Mouse (Mus musculus): ENCODE results near the gene Opn4. TPM values are rescaled to one million over a fixed set of nuclear protein-coding genes. Genes with fewer than 3 reads are reported as not detected.

Opn4 gene
- polyA plus RNA-seq, 1 experiment from 2014 or later = not detected

- H3K4me1 ChIP-seq = 0 out of 2 replicates have a peak, but pooled peaks cover 3% of the 10 kb centered on the region
- no peaks in the 10 kb centered on the region for H3K9me3 ChIP-seq (replicated peaks)
- no peak overlapping the region for H3K4me3 ChIP-seq
- 92% methylated on average over 8 of the region's 8 CpGs for WGBS
- no peaks in the 10 kb centered on the region for H3K27me3 ChIP-seq
- H3K36me3 ChIP-seq = no peaks in the 10 kb centered on the region
- no peak overlapping the region for H3K27ac ChIP-seq
- H3K4me2 ChIP-seq (replicated peaks) = no peak overlapping the region
- H3K9ac ChIP-seq = no peak overlapping the region
- ATAC-seq (ENCODE audit: low FRiP score) = no peak
Observed at GRCm38 (mm10) chr14:34589185-34589713, 10.7 kb downstream of the Opn4 start.

- H3K4me3 ChIP-seq = no peak within 1 kb of the TSS
- H3K4me2 ChIP-seq (replicated peaks) = no peak within 1 kb of the TSS
- H3K36me3 ChIP-seq = no peaks in the 10 kb centered on the region
- no peak for ATAC-seq (ENCODE audit: low FRiP score)
- H3K9me3 ChIP-seq (replicated peaks) = no peaks in the 10 kb centered on the region
- no peaks in the 10 kb centered on the region for H3K27me3 ChIP-seq
- 70% methylated on average over 8 of the region's 8 CpGs for WGBS
- no peak within 1 kb of the TSS for H3K27ac ChIP-seq
- no peak within 1 kb of the TSS for H3K9ac ChIP-seq
- 0 out of 2 replicates have a peak, but pooled peaks cover 3% of the 10 kb centered on the region for H3K4me1 ChIP-seq
Observed at GRCm38 (mm10) chr14:34588498-34588897, 11.4 kb downstream of the Opn4 start, which contains the start of gene Ldb3. Ldb3 (minus strand) TSS chr14:34588682.

GRCm38 (mm10) chr14:34588005-34588404, 11.9 kb downstream of the Opn4 start:
- H3K9me3 ChIP-seq (replicated peaks) = no peaks in the 10 kb centered on the region
- H3K27me3 ChIP-seq = no peaks in the 10 kb centered on the region
- ATAC-seq (ENCODE audit: low FRiP score) = no peak
- no peak overlapping the region for H3K9ac ChIP-seq
- H3K27ac ChIP-seq = no peak overlapping the region
- H3K36me3 ChIP-seq = no peaks in the 10 kb centered on the region
- no peak overlapping the region for H3K4me2 ChIP-seq (replicated peaks)
- H3K4me3 ChIP-seq = no peak overlapping the region
- H3K4me1 ChIP-seq = 0 out of 2 replicates have a peak, but pooled peaks cover 3% of the 10 kb centered on the region
- WGBS = 77% methylated on average over 5 of the region's 5 CpGs

GRCm38 (mm10) chr14:34586871-34587270, 13.1 kb downstream of the Opn4 start:
- Histone ChIP-seq H3K4me2 (replicated peaks) (no peak overlapping the region), H3K4me3 (no peak overlapping the region), H3K9me3 (replicated peaks) (no peaks in the 10 kb centered on the region), H3K4me1 (0 out of 2 replicates have a peak, but pooled peaks cover 3% of the 10 kb centered on the region), H3K27me3 (no peaks in the 10 kb centered on the region), H3K36me3 (no peaks in the 10 kb centered on the region), H3K27ac (no peak overlapping the region), H3K9ac (no peak overlapping the region)
- WGBS = 81% methylated on average over 3 of the region's 3 CpGs
- ATAC-seq (ENCODE audit: low FRiP score) = no peak

- Histone ChIP-seq H3K4me1 (no peaks in the 10 kb centered on the region), H3K27ac (no peak overlapping the region), H3K9ac (no peak overlapping the region), H3K4me3 (no peak overlapping the region), H3K27me3 (no peaks in the 10 kb centered on the region), H3K36me3 (no peaks in the 10 kb centered on the region), H3K9me3 (replicated peaks) (no peaks in the 10 kb centered on the region), H3K4me2 (replicated peaks) (no peak overlapping the region)
- WGBS = 84% methylated on average over 9 of the region's 9 CpGs
- ATAC-seq (ENCODE audit: low FRiP score) = no peak
Observed at GRCm38 (mm10) chr14:34585358-34586105, 14.4 kb downstream of the Opn4 start.

- Histone ChIP-seq H3K9ac (no peak overlapping the region), H3K4me1 (no peaks in the 10 kb centered on the region), H3K4me3 (no peak overlapping the region), H3K36me3 (no peaks in the 10 kb centered on the region), H3K9me3 (replicated peaks) (no peaks in the 10 kb centered on the region), H3K4me2 (replicated peaks) (no peak overlapping the region), H3K27ac (no peak overlapping the region), H3K27me3 (no peaks in the 10 kb centered on the region)
- WGBS = 72% methylated on average over 3 of the region's 3 CpGs
- no peak for ATAC-seq (ENCODE audit: low FRiP score)
Observed at GRCm38 (mm10) chr14:34582740-34583427, 17.1 kb downstream of the Opn4 start.

GRCm38 (mm10) chr14:34576858-34577257, 23.1 kb downstream of the Opn4 start:
- no peak overlapping the region for H3K4me3 ChIP-seq
- no peak for ATAC-seq (ENCODE audit: low FRiP score)
- no peak overlapping the region for H3K27ac ChIP-seq
- H3K9me3 ChIP-seq (replicated peaks) = no peaks in the 10 kb centered on the region
- H3K9ac ChIP-seq = no peak overlapping the region
- no peak overlapping the region for H3K4me2 ChIP-seq (replicated peaks)
- H3K27me3 ChIP-seq = no peaks in the 10 kb centered on the region
- 80% methylated on average over 4 of the region's 4 CpGs for WGBS
- no peaks in the 10 kb centered on the region for H3K36me3 ChIP-seq
- H3K4me1 ChIP-seq = no peaks in the 10 kb centered on the region; the same call in 1 of the 2 replicates

- ATAC-seq (ENCODE audit: low FRiP score) = no peak
- Histone ChIP-seq H3K4me2 (replicated peaks) (no peak overlapping the region), H3K27me3 (no peaks in the 10 kb centered on the region; the same call in 1 of the 2 replicates), H3K36me3 (no peaks in the 10 kb centered on the region), H3K9ac (no peak overlapping the region), H3K9me3 (replicated peaks) (no peaks in the 10 kb centered on the region), H3K27ac (no peak overlapping the region), H3K4me3 (no peak overlapping the region), H3K4me1 (peaks cover 3% of the 10 kb centered on the region; the same call in 1 of the 2 replicates)
- 72% methylated on average over 2 of the region's 2 CpGs for WGBS
Observed at GRCm38 (mm10) chr14:34574068-34574467, 25.9 kb downstream of the Opn4 start.

- Histone ChIP-seq H3K9ac (no peak overlapping the region), H3K4me1 (peaks cover 3% of the 10 kb centered on the region; the same call in 1 of the 2 replicates), H3K27me3 (no peaks in the 10 kb centered on the region; the same call in 1 of the 2 replicates), H3K4me3 (no peak overlapping the region), H3K36me3 (no peaks in the 10 kb centered on the region), H3K4me2 (replicated peaks) (no peak overlapping the region), H3K27ac (no peak overlapping the region), H3K9me3 (replicated peaks) (no peaks in the 10 kb centered on the region)
- no peak for ATAC-seq (ENCODE audit: low FRiP score)
- WGBS = 68% methylated on average over 7 of the region's 9 CpGs
Observed at GRCm38 (mm10) chr14:34573348-34573913, 26.5 kb downstream of the Opn4 start.

- Histone ChIP-seq H3K4me3 (no peak overlapping the region), H3K27me3 (no peaks in the 10 kb centered on the region; the same call in 1 of the 2 replicates), H3K4me1 (peaks cover 3% of the 10 kb centered on the region; the same call in 1 of the 2 replicates), H3K9ac (no peak overlapping the region), H3K9me3 (replicated peaks) (no peaks in the 10 kb centered on the region), H3K4me2 (replicated peaks) (no peak overlapping the region), H3K36me3 (no peaks in the 10 kb centered on the region), H3K27ac (no peak overlapping the region)
- ATAC-seq (ENCODE audit: low FRiP score) = no peak
- WGBS = 81% methylated on average over 17 of the region's 17 CpGs
Observed at GRCm38 (mm10) chr14:34571610-34572387, 28.1 kb downstream of the Opn4 start.

GRCm38 (mm10) chr14:34570903-34571302, 29.0 kb downstream of the Opn4 start:
- H3K4me1 ChIP-seq = peaks cover 3% of the 10 kb centered on the region; the same call in 1 of the 2 replicates
- no peak overlapping the region for H3K9ac ChIP-seq
- H3K36me3 ChIP-seq = no peaks in the 10 kb centered on the region
- H3K4me3 ChIP-seq = no peak overlapping the region
- no peaks in the 10 kb centered on the region for H3K9me3 ChIP-seq (replicated peaks)
- H3K27ac ChIP-seq = no peak overlapping the region
- 78% methylated on average over 4 of the region's 4 CpGs for WGBS
- H3K4me2 ChIP-seq (replicated peaks) = no peak overlapping the region
- no peaks in the 10 kb centered on the region; the same call in 1 of the 2 replicates for H3K27me3 ChIP-seq
- ATAC-seq (ENCODE audit: low FRiP score) = no peak

Measured in hindbrain, embryonic 12.5 days (tissue).